Mouse (Mus musculus): ENCODE results near the gene Frem2.

The Frem2 gene

GRCm38 (mm10) chr3:53466481-53466880, 190.7 kb downstream of the Frem2 start:
- DNase-seq (ENCODE audit: low spot score), result no peak

GRCm38 (mm10) chr3:53465330-53465729, 191.8 kb downstream of the Frem2 start:
- DNase-seq (ENCODE audit: low spot score), result no peak

- peak; percentile 35 for DNase-seq (ENCODE audit: low spot score)
These were observed 192.9 kb downstream of the Frem2 start for GRCm38 (mm10) chr3:53464146-53464698.

All from embryo, embryonic 10 days (tissue).